ENCODE assay signal across 9 mouse cellular contexts in genomic region chr11:107795384-107796035, GRCm38 (mm10). TPM values are rescaled to one million over a fixed set of nuclear protein-coding genes. Genes with fewer than 3 reads are reported as not detected.
DNase-seq lines count a peak whose midpoint lies in the region; ATAC-seq and TF ChIP-seq lines count a peak whose summit lies in the region.
"Had no signal": no experiment of that assay in that cellular context is flagged by ENCODE, and none has a peak within 500 bp of the region (broad histone marks: within the 10 kb centered on the region; RNA-seq: fewer than 3 reads in every experiment).

No protein-coding gene starts in this region.

- DNase-seq in left cerebral cortex, postnatal 4 days, result peak; percentile 50
- no peak for DNase-seq in left cerebral cortex, adult 2 months (ENCODE audit: extremely low spot score in 1 of 2, low spot score in 2 of 2)
- DNase-seq in embryonic facial prominence, embryonic 14.5 days (ENCODE audit: low spot score), result no peak
- peak; percentile 65 for DNase-seq in kidney, adult 2 months
- DNase-seq in neural tube, embryonic 11.5 days (ENCODE audit: low spot score), result no peak
- DNase-seq in urinary bladder, postnatal 25 days (ENCODE audit: low spot score), result no peak
- DNase-seq in cerebellum, adult 11 months, result no peak
- DNase-seq in left cerebral cortex, postnatal 14 days (ENCODE audit: low spot score in 2 of 2), result no peak
- DNase-seq: cerebellum, adult 11-12 months had no signal

- peak overlapping the region; percentile 96; the same call in 1 of the 2 replicates for H3K4me2 ChIP-seq in embryonic facial prominence, embryonic 14.5 days (ENCODE audit: low read depth, low read length)
- H3K4me2 ChIP-seq in neural tube, embryonic 11.5 days (ENCODE audit: low read depth), result peak overlapping the region; percentile 88

- no peaks in the 10 kb centered on the region for H3K9me3 ChIP-seq in embryonic facial prominence, embryonic 14.5 days (ENCODE audit: control insufficient read depth, low read length)
- no peaks in the 10 kb centered on the region for H3K9me3 ChIP-seq in neural tube, embryonic 11.5 days (ENCODE audit: control insufficient read depth, low read length)

- WGBS in embryonic facial prominence, embryonic 14.5 days, result 5% methylated on average over 9 of the region's 9 CpGs
- 5% methylated on average over 9 of the region's 9 CpGs for WGBS in kidney, adult 2 months
- WGBS in neural tube, embryonic 11.5 days, result 1% methylated on average over 9 of the region's 9 CpGs

- H3K9ac ChIP-seq in embryonic facial prominence, embryonic 14.5 days (ENCODE audit: low read depth, low read length), result no peak overlapping the region
- H3K9ac ChIP-seq in neural tube, embryonic 11.5 days (ENCODE audit: low read length), result no peak overlapping the region; the same call in 1 of the 2 replicates

- H3K36me3 ChIP-seq in embryonic facial prominence, embryonic 14.5 days (ENCODE audit: control insufficient read depth, insufficient read depth, low read length), result no peaks in the 10 kb centered on the region
- H3K36me3 ChIP-seq in kidney, adult 2 months (ENCODE audit: control insufficient read depth, insufficient read depth, low read length), result no peaks in the 10 kb centered on the region
- no peaks in the 10 kb centered on the region for H3K36me3 ChIP-seq in neural tube, embryonic 11.5 days (ENCODE audit: control insufficient read depth, insufficient read depth, low read length)

- H3K27ac ChIP-seq in left cerebral cortex, adult 2 months, result no peak overlapping the region
- H3K27ac ChIP-seq in embryonic facial prominence, embryonic 14.5 days (replicated peaks; ENCODE audit: low read depth, low read length), result no peak overlapping the region
- H3K27ac ChIP-seq in kidney, adult 2 months (ENCODE audit: insufficient read depth, low read depth, low read length), result no peak overlapping the region
- H3K27ac ChIP-seq in neural tube, embryonic 11.5 days (ENCODE audit: low read depth, low read length), result no peak overlapping the region

- intact Hi-C loops in left cerebral cortex, postnatal 4 days (cut with DNase I), result no loop called here
- intact Hi-C loops in left cerebral cortex, adult 2 months (cut with DNase I), result no loop called here
- intact Hi-C loops in left cerebral cortex, postnatal 14 days (cut with DNase I), result no loop called here

- no peak for ATAC-seq in embryonic facial prominence, embryonic 14.5 days (ENCODE audit: low read depth)
- no peak for ATAC-seq in neural tube, embryonic 11.5 days (ENCODE audit: insufficient read depth, low FRiP score, low TSS enrichment)

- peaks cover 34% of the 10 kb centered on the region for H3K27me3 ChIP-seq in embryonic facial prominence, embryonic 14.5 days (replicated peaks; ENCODE audit: control insufficient read depth, insufficient read depth, low read length)
- H3K27me3 ChIP-seq in kidney, adult 2 months (replicated peaks; ENCODE audit: control insufficient read depth, insufficient read depth, low read length), result no peaks in the 10 kb centered on the region; the same call in 1 of the 2 replicates
- H3K27me3 ChIP-seq in neural tube, embryonic 11.5 days (ENCODE audit: control insufficient read depth, insufficient read depth, low read length), result peaks cover 9% of the 10 kb centered on the region; the same call in 1 of the 2 replicates

- TF ChIP-seq CTCF in left cerebral cortex, adult 2 months (IDR thresholded peaks at IDR 0.05), result no peak; the same call in 1 of the 2 replicates
- TF ChIP-seq CTCF in kidney, adult 2 months (conservative IDR thresholded peaks at IDR 0.05; ENCODE audit: insufficient read depth, insufficient read length, low read depth, low read length), result no peak

- H3K4me1 ChIP-seq in embryonic facial prominence, embryonic 14.5 days (ENCODE audit: control insufficient read depth, insufficient read depth, low read length), result peaks cover 8% of the 10 kb centered on the region; the same call in 1 of the 2 replicates
- H3K4me1 ChIP-seq in kidney, adult 2 months (ENCODE audit: control insufficient read depth, insufficient read depth, low read length), result no peaks in the 10 kb centered on the region
- peaks cover 19% of the 10 kb centered on the region for H3K4me1 ChIP-seq in neural tube, embryonic 11.5 days (ENCODE audit: control insufficient read depth, insufficient read depth, low read length)

- H3K4me3 ChIP-seq in left cerebral cortex, adult 2 months, result no peak overlapping the region
- H3K4me3 ChIP-seq in embryonic facial prominence, embryonic 14.5 days (ENCODE audit: low read depth, low read length), result peak overlapping the region; percentile 51; the same call in 1 of the 2 replicates
- H3K4me3 ChIP-seq in kidney, adult 2 months (ENCODE audit: insufficient read depth, low read depth, low read length), result no peak overlapping the region
- peak overlapping the region; percentile 83 for H3K4me3 ChIP-seq in neural tube, embryonic 11.5 days (ENCODE audit: low read depth, low read length)

- no peak for TF ChIP-seq POLR2A in kidney, adult 2 months (IDR thresholded peaks at IDR 0.05; ENCODE audit: low read depth, low read length)

RNA-seq across cellular contexts. Expression of gene Cacng4, which starts 1.2 kb away (rescaled TPM):
- 100 to 1,000 TPM; 184 to 207 TPM for total RNA-seq in left cerebral cortex, postnatal 4 days (2021)
- total RNA-seq in left cerebral cortex, adult 2 months (2021), result 10 to 100 TPM; 22.9 to 37.1 TPM
- polyA plus RNA-seq in embryonic facial prominence, embryonic 14.5 days (2014; fragmentation: Nextera tagmentation; extraction: Ambion mirVana), result 4.8 and 4.9 TPM in 2 replicates
- polyA plus RNA-seq in kidney, adult 2 months (2012; rRNA removed), result 0.31 and 0.69 TPM in 2 replicates
- polyA plus RNA-seq in neural tube, embryonic 11.5 days (2014; fragmentation: Nextera tagmentation; extraction: Ambion mirVana), result 25.6 and 30.0 TPM in 2 replicates
- 10 to 100 TPM; 55.4 to 56.2 TPM for total RNA-seq in left cerebral cortex, postnatal 14 days (2021)

Comparison
In these comparisons a context has a peak if more than half of its experiments do, and no peak if none do; other contexts are left out.
1. DNase-seq: peak in left cerebral cortex, postnatal 4 days (single experiment) and kidney, adult 2 months (single experiment); none in left cerebral cortex, adult 2 months (0 of 2), embryonic facial prominence, embryonic 14.5 days (single experiment), neural tube, embryonic 11.5 days (single experiment), urinary bladder, postnatal 25 days (single experiment), cerebellum, adult 11 months (single experiment) and left cerebral cortex, postnatal 14 days (0 of 2).
2. H3K4me3 ChIP-seq: peak in embryonic facial prominence, embryonic 14.5 days (single experiment) and neural tube, embryonic 11.5 days (single experiment); none in left cerebral cortex, adult 2 months (single experiment) and kidney, adult 2 months (single experiment).